Mouse (Mus musculus) spleen, adult 2 months (tissue): ENCODE measurements around the gene Acan. TPM values are rescaled to one million over a fixed set of nuclear protein-coding genes. Genes with fewer than 3 reads are reported as not detected.

Experiments used
- DNase-seq, 2 experiments: peaks; one replicate each; pipeline versions ENCODE4 v3.0.0 to v3.0.0-alpha.2; 2012 to 2021; ENCODE audit warnings: low spot score in 2 of 2, low read depth in 1 of 2
- H3K27ac ChIP-seq: fragments of 200-500 bp; 2 replicates; pipeline ENCODE4 v1.5.1; 2012; ENCODE audit warnings: low read length, inconsistent platforms; ENCODE audit not compliant: insufficient read depth
- H3K27me3 ChIP-seq: fragments of 200-500 bp; 2 replicates; pipeline ENCODE4 v1.6.1; 2012; ENCODE audit warnings: mild to moderate bottlenecking, moderate library complexity, low read length, inconsistent platforms; ENCODE audit not compliant: control insufficient read depth, insufficient read depth
- H3K36me3 ChIP-seq: fragments of 200-500 bp; 2 replicates; pipeline ENCODE4 v1.6.1; 2012; ENCODE audit warnings: mild to moderate bottlenecking, low read length, inconsistent platforms; ENCODE audit not compliant: control insufficient read depth, insufficient read depth
- H3K4me1 ChIP-seq: fragments of 200-500 bp; 2 replicates; pipeline ENCODE4 v1.6.1; 2011; ENCODE audit warnings: inconsistent platforms; ENCODE audit not compliant: control insufficient read depth, insufficient read depth, insufficient read length
- H3K4me3 ChIP-seq: fragments of 200-500 bp; 2 replicates; pipeline ENCODE4 v1.5.1; 2011; ENCODE audit warnings: mild to moderate bottlenecking, inconsistent platforms; ENCODE audit not compliant: insufficient read depth, insufficient read length; ENCODE audit errors: extremely low read depth
- CTCF ChIP-seq: fragments of 200-500 bp; IDR thresholded peaks from 2 replicates; pipeline ENCODE4 v1.5.1; 2011; ENCODE audit warnings: mild to moderate bottlenecking, inconsistent platforms; ENCODE audit not compliant: insufficient read depth, insufficient read length, insufficient replicate concordance; ENCODE audit errors: extremely low read depth
- POLR2A ChIP-seq: fragments of 200-500 bp; IDR thresholded peaks from 2 replicates; pipeline ENCODE4 v1.6.1; 2011; ENCODE audit warnings: low read depth, low read length, inconsistent platforms
- WGBS: fragments of 180-500 bp; shearing (Covaris S2); methylation state at CpG from one replicate; pipeline ENCODE4 v1.1.7; 2018; 5-methylcytosine and 5-hydroxymethylcytosine counted together
- polyA plus RNA-seq: library from polyadenylated mRNA; depleted of rRNA; stranded (reverse); fragments of >200 nt; gene quantifications from 2 replicates; pipeline ENCODE4 v1.2.3, GENCODE M21; 2012

Acan gene
- polyA plus RNA-seq, 1 experiment: 0.02 TPM

GRCm38 (mm10) chr7:79089111-79089510, 35.8 kb downstream of the Acan start:
- Histone ChIP-seq H3K36me3 (no peaks in the 10 kb centered on the region), H3K4me3 (no peak overlapping the region), H3K4me1 (no peaks in the 10 kb centered on the region), H3K27ac (no peak overlapping the region), H3K27me3 (no peaks in the 10 kb centered on the region)
- no peak for DNase-seq
- TF ChIP-seq POLR2A: no peak
- no peak for TF ChIP-seq CTCF
- WGBS: 63% methylated on average over 4 of the region's 4 CpGs

GRCm38 (mm10) chr7:79096492-79096891, 43.2 kb downstream of the Acan start:
- H3K4me1 ChIP-seq: no peaks in the 10 kb centered on the region
- TF ChIP-seq POLR2A (no peak), CTCF (no peak)
- DNase-seq: no peak
- no peaks in the 10 kb centered on the region for H3K36me3 ChIP-seq
- WGBS: 86% methylated on average over 5 of the region's 5 CpGs
- H3K27ac ChIP-seq: no peak overlapping the region
- no peaks in the 10 kb centered on the region for H3K27me3 ChIP-seq
- H3K4me3 ChIP-seq: no peak overlapping the region

DNA sequence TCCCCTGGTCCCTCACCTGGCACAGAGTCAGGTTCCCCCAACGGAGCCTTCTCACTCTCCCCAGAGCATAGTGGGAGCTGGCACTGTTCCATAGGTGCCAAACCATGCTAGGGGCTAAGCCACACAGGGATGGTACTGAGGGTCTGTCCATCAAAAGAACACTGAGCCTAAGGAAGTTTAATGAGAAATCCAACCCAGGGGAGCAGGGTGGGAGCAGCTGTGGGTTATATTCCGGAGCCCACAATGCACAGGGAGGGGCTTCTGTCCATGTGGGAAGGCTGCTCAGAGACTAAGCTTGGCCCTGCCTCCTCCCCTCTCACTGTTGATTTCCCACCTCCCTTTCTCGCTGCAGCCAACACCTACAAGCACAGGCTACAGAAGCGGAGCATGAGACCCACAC, 60.6 kb downstream of the Acan start:
- Histone ChIP-seq H3K36me3 (no peaks in the 10 kb centered on the region), H3K4me3 (no peak overlapping the region), H3K27ac (no peak overlapping the region), H3K4me1 (no peaks in the 10 kb centered on the region), H3K27me3 (no peaks in the 10 kb centered on the region)
- no peak for TF ChIP-seq POLR2A
- DNase-seq: no peak
- WGBS: 59% methylated on average over 4 of the region's 4 CpGs

- Histone ChIP-seq H3K27me3 (no peaks in the 10 kb centered on the region), H3K36me3 (no peaks in the 10 kb centered on the region), H3K4me3 (no peak overlapping the region), H3K27ac (no peak overlapping the region), H3K4me1 (no peaks in the 10 kb centered on the region)
- 78% methylated on average over 5 of the region's 5 CpGs for WGBS
- DNase-seq: no peak
- no peak for TF ChIP-seq POLR2A
- no peak for TF ChIP-seq CTCF
These were observed 70.2 kb downstream of the Acan start for GRCm38 (mm10) chr7:79123465-79123864.

- TF ChIP-seq POLR2A (no peak), CTCF (no peak)
- Histone ChIP-seq H3K27ac (no peak overlapping the region), H3K36me3 (no peaks in the 10 kb centered on the region), H3K4me1 (no peaks in the 10 kb centered on the region), H3K27me3 (no peaks in the 10 kb centered on the region), H3K4me3 (no peak overlapping the region)
- DNase-seq: no peak
- WGBS: 34% methylated on average over 8 of the region's 8 CpGs
These were observed 76.6 kb downstream of the Acan start for GRCm38 (mm10) chr7:79129883-79130282.

DNA sequence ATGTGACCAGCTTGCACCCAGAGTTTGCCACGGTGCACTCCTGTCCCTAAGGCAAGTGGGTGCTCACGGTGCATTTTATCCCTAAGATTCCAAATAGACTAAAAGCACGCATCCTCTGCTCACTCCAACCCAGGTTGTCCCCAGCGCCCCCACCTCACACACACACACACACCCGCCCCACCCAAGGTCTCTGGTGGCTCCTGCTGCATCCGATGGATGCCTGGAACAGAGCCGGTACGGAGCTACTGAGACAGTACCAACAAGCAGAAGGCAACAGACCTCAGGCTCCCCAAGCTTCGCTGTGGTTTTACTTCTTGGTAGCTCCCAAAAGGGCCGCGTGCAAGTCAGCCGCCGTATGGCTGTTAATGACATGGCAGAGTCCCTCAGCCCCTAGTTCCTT, 77.1 kb downstream of the Acan start:
- 19% methylated on average over 13 of the region's 13 CpGs for WGBS
- H3K4me1 ChIP-seq: no peaks in the 10 kb centered on the region
- H3K36me3 ChIP-seq: no peaks in the 10 kb centered on the region
- H3K27ac ChIP-seq: no peak overlapping the region
- H3K27me3 ChIP-seq: no peaks in the 10 kb centered on the region
- TF ChIP-seq POLR2A: no peak
- TF ChIP-seq CTCF: no peak
- no peak for DNase-seq
- no peak overlapping the region for H3K4me3 ChIP-seq

DNA sequence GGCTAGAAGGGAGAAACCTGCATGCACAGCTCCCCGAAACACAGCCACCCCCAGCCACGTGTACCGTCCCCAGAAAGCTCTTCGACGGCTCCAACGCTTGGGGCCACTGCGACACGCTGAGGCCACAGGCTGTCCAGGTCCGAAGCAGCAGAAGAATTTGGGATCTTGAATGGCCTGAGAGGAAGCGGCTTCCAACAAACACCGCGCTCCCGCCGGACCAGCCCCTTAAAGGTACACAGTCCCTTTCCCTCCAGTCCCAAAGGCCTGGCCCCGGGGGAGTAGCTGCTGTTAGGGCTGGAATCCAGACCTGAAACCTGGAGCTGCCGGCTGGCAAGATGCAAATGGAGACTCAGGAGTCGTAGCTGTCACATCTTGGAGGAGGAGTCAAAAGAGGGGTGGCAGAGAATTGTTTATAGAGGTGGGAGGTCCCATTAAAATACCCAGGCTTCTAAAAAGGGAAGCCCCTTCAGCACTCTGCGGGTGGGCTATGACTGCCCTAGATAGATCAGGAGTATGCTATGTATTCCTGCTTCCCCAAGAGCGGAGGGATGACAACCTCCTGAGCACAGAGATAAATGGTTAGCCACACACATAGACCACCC, 77.7 kb downstream of the Acan start, which contains the start of gene Hapln3:
Hapln3 (minus strand) TSS at position 176 of the 602 bp plus-strand sequence.
- H3K4me1 ChIP-seq: no peaks in the 10 kb centered on the region
- no peak for TF ChIP-seq CTCF
- no peak for TF ChIP-seq POLR2A
- H3K36me3 ChIP-seq: no peaks in the 10 kb centered on the region
- no peak within 1 kb of the TSS for H3K27ac ChIP-seq
- DNase-seq: no peak
- WGBS: 22% methylated on average over 19 of the region's 19 CpGs
- no peaks in the 10 kb centered on the region for H3K27me3 ChIP-seq
- no peak within 1 kb of the TSS for H3K4me3 ChIP-seq
